Mouse (Mus musculus): ENCODE results near the gene Trim6. TPM values are rescaled to one million over a fixed set of nuclear protein-coding genes. Genes with fewer than 3 reads are reported as not detected.
A peak's percentile ranks its signal among the peaks of the same experiment; 100 is the strongest.

Trim6 gene
- under 1 TPM; 0.19 to 0.34 TPM for total RNA-seq (2021)
- long read RNA-seq, experiment 1, partial matches to known transcripts = 0 of 1 reads
- long read RNA-seq, experiment 1, other reads (novel, unspliced or antisense) = 1 of 1 reads
- long read RNA-seq, experiment 2 = 0 reads

DNA sequence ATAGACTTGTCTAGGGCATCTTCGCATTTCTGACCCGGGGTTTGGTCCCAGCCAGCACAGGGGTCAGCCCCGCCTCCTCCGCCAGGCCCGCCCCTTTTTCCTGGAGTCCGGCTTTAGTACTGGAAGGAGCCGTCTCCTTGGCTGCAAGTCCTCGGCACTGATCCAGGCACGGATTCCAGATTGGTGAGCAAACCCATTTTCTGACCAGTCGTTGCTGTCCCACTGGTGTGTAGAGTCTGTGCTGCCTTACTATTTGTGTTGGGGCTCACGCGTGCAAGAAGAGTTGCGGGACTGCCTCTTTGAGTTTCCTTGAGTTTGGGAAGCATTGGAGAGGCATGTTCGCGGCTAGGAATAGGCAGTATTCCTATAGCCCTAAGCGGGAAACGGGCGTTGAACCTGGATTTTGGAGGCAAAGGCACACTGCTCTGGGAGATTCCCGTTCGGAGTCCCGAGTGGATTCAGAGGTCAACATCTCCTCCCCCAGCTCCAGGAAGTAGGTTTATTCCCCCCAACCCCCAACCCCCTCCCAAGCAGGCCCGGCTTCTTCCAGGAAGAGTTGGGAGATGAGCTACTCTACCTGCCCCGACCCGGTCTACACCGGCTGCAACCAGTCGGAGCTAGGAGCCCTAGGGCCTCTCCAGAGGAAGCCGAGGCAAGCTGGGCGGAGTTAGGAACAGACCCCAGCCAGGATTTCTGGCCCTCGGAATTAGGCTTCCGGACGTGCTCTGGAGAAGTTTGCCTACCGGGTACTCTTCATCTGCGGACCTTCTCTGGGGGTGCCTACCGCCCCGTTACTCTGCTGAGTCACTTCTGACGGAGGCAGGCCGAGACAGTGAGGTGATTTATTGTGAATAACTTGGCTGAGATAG is at the start of gene Trim6:
Trim6 (plus strand) TSS at position 93 of the 869 bp plus-strand sequence.
- peak within 1 kb of the TSS; percentile 34 for H3K4me3 ChIP-seq
- H3K27ac ChIP-seq = no peak within 1 kb of the TSS
- peak in 1 of 2 experiments; percentile 11 for DNase-seq (ENCODE audit: extremely low spot score in 1 of 2, low spot score in 2 of 2)
- TF ChIP-seq CTCF (IDR thresholded peaks at IDR 0.05) = no peak
- intact Hi-C loops (cut with DNase I) = no loop called here

DNA sequence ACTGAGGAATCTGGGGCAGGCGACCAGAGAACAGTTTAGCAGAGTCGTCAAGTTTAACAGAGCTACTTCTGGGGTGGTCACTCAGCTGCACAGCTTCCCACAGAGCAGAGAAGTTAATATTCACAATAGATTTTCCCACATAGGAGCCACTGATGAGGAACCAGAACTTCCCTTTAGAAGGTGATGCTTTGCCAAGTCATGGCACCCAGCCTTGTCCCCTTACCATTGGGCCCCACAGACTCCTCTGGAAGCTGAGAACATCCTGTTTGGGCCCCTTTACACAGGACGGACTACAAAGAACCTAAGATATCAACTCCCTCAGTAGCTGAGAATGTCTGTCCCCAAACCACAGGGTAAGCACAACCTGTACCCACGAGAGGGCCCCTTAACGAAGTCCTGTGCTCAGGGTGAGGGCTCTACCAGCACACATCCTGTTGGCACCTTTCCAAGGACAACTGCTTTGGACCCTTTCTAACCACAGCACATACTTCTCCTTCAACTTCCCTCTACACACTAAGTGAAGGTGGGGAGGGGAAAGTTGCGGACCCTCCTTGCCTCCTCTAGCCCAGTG is 48.9 kb upstream of the Trim6 start:
- no peak overlapping the region for H3K4me3 ChIP-seq
- TF ChIP-seq CTCF (IDR thresholded peaks at IDR 0.05) = no peak
- DNase-seq (ENCODE audit: extremely low spot score in 1 of 2, low spot score in 2 of 2) = no peak
- H3K27ac ChIP-seq = no peak overlapping the region
- intact Hi-C loops (cut with DNase I) = no loop called here

DNA sequence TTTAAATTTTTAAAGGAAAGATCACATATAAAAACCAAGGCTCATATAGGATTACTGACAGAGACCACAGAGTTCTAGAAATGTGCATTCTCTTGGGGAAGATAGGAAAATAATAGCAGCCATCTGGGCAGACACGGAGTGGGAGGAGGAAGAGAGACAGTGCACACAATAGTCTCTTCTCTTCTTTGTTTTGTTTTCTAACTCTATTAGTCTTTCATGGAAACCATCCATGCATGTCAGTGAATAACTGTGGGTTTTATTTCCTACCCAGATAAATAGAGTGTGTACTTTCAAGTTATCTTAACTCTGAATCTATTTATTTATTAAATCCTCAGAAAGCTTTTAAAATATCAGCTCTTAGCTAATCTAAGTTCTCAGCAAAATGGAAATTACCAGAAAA is 43.5 kb upstream of the Trim6 start:
- no peak for TF ChIP-seq CTCF (IDR thresholded peaks at IDR 0.05)
- DNase-seq (ENCODE audit: extremely low spot score in 1 of 2, low spot score in 2 of 2) = no peak
- H3K27ac ChIP-seq = no peak overlapping the region
- H3K4me3 ChIP-seq = no peak overlapping the region
- intact Hi-C loops (cut with DNase I) = no loop called here

DNA sequence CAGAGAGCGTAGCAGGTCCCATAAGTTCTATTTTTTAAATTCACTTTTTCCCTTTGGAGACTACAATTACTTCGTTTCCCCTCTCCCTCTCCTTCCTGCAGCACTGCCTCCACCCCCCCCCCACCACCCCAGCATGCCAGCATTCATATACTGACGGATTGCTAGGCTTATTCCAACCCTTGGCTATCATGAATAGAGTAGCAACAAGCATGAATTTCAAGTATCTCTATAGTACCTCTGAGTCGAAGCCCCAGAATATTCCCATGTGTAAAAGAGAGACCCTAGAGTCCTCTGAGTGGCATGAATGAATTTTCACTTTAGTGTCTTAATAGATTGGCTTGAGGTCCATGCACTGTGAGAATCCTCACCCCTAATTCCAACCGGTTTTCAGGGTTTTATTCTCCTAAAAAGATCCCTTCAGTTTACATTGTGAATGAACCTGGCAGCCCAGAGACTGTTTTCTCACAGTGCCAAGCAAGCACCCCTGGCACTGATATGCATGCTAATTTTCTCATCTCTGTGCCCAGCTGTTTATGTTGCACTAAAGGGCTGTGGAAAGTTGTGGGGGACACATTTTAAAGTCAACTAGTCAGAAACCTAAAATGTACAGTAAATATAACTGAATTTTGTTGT is 40.1 kb upstream of the Trim6 start:
- no peak overlapping the region for H3K4me3 ChIP-seq
- no peak for DNase-seq (ENCODE audit: extremely low spot score in 1 of 2, low spot score in 2 of 2)
- intact Hi-C loops (cut with DNase I) = no loop called here
- no peak overlapping the region for H3K27ac ChIP-seq
- no peak for TF ChIP-seq CTCF (IDR thresholded peaks at IDR 0.05)

DNA sequence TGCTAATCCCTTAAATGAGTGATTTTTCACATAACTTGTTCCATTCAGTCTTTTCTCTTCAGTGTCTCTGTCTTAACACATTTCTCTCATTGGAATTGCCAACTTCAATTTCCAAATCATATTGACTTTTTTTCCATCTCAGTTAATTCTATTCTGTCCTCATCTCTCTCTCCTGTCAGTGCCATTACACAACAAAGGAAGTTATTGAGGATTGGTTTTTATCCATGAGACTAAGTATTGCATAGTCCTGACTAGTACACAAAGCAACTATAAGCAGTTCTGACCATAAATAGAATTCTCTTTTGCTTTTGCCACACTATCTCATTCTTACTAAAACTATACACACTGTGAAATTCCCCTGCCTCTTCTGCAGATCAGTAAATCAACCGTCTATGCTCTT is 39.5 kb upstream of the Trim6 start:
- no peak for TF ChIP-seq CTCF (IDR thresholded peaks at IDR 0.05)
- intact Hi-C loops (cut with DNase I) = no loop called here
- DNase-seq (ENCODE audit: extremely low spot score in 1 of 2, low spot score in 2 of 2) = no peak
- Histone ChIP-seq H3K27ac (no peak overlapping the region), H3K4me3 (no peak overlapping the region)

DNA sequence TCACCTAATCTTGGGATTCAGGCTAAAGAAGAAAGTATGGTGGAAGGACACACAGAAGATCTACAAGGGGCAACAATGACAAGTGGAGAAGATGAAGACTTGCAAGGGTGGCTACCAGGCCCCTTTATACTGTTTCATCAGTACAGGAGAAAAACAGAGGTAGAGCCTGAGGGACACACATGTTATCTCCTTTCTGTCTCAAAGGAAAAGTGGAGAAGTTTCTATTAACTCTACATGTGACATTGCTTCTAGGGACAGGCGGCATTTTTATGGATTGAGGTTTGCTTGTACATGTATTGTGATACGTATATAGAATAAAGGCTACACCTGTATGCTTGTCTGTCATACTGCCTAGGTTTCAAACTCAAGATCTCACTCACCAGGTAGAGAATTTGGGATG is 35.3 kb upstream of the Trim6 start, which contains the start of gene Olfr648:
Olfr648 (minus strand) TSS at position 101 of the 400 bp plus-strand sequence.
- H3K4me3 ChIP-seq = no peak within 1 kb of the TSS
- no peak for DNase-seq (ENCODE audit: extremely low spot score in 1 of 2, low spot score in 2 of 2)
- TF ChIP-seq CTCF (IDR thresholded peaks at IDR 0.05) = no peak
- intact Hi-C loops (cut with DNase I) = no loop called here
- H3K27ac ChIP-seq = no peak within 1 kb of the TSS

DNA sequence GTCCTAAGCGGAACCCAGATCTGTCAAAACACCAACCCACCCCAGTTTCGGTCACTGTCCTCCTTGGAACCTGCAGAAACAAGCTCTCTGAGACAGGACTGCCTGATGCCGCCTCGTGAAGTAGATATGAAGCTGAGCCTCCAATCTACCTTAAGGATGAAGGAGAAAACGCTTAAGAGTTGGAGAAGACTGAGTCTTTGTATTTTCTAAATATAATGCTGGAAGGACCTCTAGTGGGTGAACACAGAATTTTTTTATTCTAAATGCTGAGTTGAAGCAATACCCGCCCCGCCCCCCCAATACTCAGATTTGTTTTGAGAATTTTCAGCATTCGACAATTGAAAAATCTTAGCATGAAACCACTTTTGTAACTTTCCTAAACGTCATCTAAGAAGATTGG is 27.3 kb upstream of the Trim6 start:
- no peak overlapping the region for H3K4me3 ChIP-seq
- H3K27ac ChIP-seq = no peak overlapping the region
- DNase-seq (ENCODE audit: extremely low spot score in 1 of 2, low spot score in 2 of 2) = no peak
- intact Hi-C loops (cut with DNase I) = no loop called here
- TF ChIP-seq CTCF (IDR thresholded peaks at IDR 0.05) = peak; percentile 26

DNA sequence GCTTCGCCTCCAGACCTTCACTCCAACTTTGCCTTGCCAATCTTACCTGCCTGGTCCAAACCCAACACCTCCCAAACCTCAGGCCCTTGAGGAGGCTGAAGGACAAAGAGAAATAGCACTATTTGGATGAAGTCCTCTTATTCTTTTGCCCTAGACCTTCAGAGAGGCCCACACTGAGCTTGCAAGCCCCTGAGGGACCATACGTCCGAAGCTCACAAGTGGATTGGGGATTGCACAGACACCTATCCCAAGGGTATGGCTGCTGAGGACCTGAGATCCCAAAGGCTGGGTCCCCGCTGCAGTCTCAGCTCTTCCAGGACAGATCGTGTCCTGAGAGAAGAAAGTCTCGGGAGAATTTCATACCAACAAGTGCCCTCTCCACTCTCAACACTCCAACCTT is 22.7 kb upstream of the Trim6 start, which contains the start of gene Olfr649:
Olfr649 (minus strand) TSS at position 101 of the 400 bp plus-strand sequence.
- no peak for DNase-seq (ENCODE audit: extremely low spot score in 1 of 2, low spot score in 2 of 2)
- no peak for TF ChIP-seq CTCF (IDR thresholded peaks at IDR 0.05)
- H3K27ac ChIP-seq = no peak within 1 kb of the TSS
- no peak within 1 kb of the TSS for H3K4me3 ChIP-seq
- intact Hi-C loops (cut with DNase I) = no loop called here

DNA sequence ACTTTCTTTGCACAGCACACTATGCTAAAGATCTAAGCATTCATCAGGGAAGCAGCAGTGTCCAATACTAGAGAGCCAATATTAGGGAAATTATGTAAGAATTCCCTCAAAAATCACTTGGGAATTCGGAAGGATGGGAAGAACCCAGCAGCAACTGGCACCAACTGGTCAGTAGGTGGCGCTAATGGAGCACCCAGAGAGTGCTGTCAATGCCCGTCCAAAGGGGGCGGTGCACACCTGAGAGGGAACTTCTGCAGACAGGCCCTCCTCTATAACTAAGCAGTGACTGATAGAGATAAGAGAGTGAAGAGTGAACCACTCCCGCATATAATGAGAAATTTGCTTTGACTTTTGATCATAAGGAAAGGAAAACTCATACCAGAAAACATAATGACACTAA is 18.8 kb upstream of the Trim6 start:
- DNase-seq (ENCODE audit: extremely low spot score in 1 of 2, low spot score in 2 of 2) = peak; percentile 23 to 38
- TF ChIP-seq CTCF (IDR thresholded peaks at IDR 0.05) = peak; percentile 88
- H3K27ac ChIP-seq = no peak overlapping the region
- H3K4me3 ChIP-seq = no peak overlapping the region
- intact Hi-C loops (cut with DNase I) = no loop called here

DNA sequence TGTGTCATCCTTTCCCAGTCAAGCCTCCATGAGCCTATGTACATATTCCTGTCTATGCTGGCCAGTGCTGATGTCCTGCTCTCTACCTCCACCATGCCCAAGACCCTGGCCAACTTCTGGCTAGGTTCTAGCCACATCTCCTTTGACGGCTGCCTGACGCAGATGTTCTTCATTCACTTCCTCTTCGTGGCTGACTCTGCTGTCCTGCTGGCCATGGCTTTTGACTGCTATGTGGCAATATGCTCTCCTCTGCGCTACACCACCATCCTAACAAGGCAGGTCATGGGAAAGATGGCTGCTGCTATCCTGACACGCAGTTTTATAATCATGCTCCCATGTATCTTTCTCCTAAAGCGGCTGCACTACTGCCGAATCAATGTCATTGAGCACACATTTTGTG is 12.4 kb upstream of the Trim6 start:
- Histone ChIP-seq H3K4me3 (no peak overlapping the region), H3K27ac (no peak overlapping the region)
- no peak for DNase-seq (ENCODE audit: extremely low spot score in 1 of 2, low spot score in 2 of 2)
- intact Hi-C loops (cut with DNase I) = no loop called here
- TF ChIP-seq CTCF (IDR thresholded peaks at IDR 0.05) = no peak

DNA sequence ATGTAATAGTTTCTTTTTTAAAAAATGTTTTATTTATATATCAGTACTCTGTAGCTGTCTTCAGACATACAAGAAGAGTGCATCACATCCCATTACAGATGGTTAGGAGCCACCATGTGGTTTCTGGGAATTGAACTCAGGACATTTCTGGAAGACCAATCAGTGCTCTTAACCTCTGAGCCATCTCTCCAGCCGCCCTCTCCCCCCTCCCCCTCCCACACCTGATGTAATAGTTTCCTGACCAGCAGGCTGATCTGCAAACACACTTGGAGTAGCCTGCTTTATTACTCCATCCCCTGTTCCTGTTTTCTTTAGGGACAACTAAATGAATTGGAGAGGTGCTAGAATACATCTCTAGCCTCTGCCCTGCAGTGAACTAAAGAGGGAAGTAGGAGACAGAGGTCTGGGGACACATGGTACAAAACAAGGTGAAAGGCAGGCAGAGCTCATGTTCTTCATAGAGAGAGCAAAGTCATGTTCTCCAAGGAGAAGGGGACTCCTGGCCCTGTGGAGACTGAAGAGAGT is 2.5 kb upstream of the Trim6 start:
- Histone ChIP-seq H3K4me3 (no peak overlapping the region), H3K27ac (no peak overlapping the region)
- DNase-seq (ENCODE audit: extremely low spot score in 1 of 2, low spot score in 2 of 2) = no peak
- intact Hi-C loops (cut with DNase I) = no loop called here
- no peak for TF ChIP-seq CTCF (IDR thresholded peaks at IDR 0.05)

DNA sequence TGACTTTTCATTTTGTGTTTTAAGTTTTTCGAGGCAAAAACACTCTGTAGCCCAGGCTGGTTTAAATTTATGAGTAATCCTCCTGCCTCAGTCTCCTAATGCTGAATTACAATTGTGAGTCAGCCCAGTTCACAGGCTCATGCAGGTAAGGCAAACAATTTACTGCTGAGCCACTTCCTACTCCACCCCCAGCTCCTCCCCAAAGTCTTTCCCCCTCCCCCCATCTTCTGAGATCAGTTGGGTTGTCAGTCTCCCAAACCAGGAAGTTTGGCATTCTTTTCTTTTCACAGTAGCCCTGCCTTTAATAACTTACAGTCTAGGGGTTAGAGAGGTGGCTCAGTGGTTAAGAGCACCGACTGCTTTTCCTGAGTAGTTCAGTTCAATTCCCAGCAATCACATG is 712 bp upstream of the Trim6 start:
- TF ChIP-seq CTCF (IDR thresholded peaks at IDR 0.05) = no peak
- intact Hi-C loops (cut with DNase I) = no loop called here
- Histone ChIP-seq H3K27ac (no peak overlapping the region), H3K4me3 (no peak overlapping the region)
- DNase-seq (ENCODE audit: extremely low spot score in 1 of 2, low spot score in 2 of 2) = no peak
